Mouse (Mus musculus) adipose tissue, adult 10 weeks (tissue): ENCODE results near the gene Adnp. TPM values are rescaled to one million over a fixed set of nuclear protein-coding genes. Genes with fewer than 3 reads are reported as not detected.

Experiments used
- polyA plus RNA-seq: library from polyadenylated mRNA; stranded (reverse); fragments of 350-450 nt; fragmentation: Illumina TruSeq; extraction: RNeasy Lipid Tissue Mini Kit (QIAGEN cat#74804); gene quantifications from one replicate; pipeline ENCODE4 v1.2.3, GENCODE M21; 2014; ENCODE audit warnings: low read depth, low replicate concordance

Adnp gene
- 3.8 TPM for polyA plus RNA-seq

DNA sequence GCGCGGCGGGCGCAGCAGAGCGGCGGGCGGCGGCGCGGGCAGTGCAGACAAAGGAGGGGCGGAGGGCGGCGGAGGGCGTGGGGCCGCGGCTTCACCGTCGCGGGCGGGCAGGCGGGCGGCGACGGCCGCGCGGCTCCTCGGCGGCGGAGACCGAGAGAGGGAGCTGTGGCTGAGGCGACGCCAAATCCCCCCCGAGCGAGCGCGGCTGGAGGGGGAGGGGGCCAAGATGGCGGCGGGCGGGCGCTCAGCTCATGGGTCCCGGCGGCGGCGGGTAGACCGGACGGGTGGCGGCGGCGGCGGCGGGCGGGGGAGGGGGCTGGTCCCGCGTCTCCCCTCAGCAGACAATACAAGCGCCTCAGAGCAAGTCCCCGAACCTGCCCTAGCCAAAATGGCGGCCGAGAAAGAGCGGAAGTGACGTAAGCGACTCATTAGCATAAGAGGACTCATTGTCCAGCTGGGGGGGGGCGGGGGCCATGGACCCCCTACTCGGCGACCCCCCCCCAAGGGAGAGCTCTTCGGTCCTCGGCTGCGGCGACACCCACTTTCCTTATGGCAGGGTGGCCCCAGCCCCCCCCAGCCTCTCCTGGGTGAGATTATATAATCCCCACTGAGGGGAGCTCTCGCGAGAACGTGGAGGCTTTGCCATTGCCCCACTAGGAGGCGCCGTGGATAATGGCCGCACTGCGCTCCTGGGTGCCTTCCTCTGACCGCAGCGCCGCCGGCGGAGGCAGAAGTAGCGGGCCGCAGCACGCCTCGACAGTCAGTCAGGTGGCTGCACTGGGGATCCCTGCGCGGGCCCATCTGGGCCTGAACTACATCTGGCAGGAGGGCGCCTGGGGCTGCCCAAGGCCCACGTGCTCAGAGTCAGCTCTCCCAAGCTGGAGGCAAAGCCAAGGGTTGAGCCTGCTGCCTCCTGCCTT lies at the start of gene Adnp:
Gene Adnp (minus strand): TSS at position 388 of the 920 bp plus-strand sequence.

DNA sequence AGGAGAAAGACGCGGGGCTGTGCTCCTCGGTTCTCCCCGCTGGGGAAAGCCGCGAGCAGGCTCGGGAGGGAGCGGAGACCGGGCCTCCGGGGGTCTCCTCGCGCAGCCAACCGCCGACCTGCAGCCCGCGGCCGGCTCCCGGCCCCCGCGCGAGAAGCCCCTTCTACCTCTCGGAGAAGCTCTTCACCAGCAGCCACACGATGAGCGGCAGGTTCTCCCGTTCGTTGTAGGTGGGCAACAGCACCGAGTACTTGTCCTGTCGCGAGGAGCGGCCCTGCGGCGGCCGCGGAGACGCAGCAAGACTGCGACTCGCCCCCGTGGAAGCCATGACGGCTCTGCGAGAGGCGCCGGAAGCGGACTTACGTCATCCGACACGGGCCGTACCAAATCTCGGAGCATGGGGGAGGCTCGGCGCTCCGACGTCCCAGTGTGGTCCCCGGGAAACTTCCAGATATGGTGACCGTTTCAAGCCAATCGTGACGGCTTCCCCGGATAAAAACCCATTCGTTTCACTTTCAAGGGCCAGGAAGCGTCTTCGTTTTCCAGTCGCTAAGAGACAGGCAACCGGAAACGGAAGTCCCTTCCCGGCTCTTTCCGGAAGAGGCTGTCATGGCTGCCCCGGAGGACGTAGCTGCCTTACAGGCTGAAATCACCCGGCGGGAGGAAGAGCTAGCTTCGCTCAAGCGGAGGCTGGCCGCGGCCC lies 23.3 kb upstream of the Adnp start, which contains the start of the genes Gm20716, Dpm1 and Mocs3:
Gene Gm20716 (minus strand): TSS at position 339 of the 703 bp plus-strand sequence.
Gene Dpm1 (minus strand): TSS at position 566 of the 703 bp plus-strand sequence.
Gene Mocs3 (plus strand): TSS at position 597 of the 703 bp plus-strand sequence.

Other genes with a start within 250 kb of the Adnp start
- 0.92 TPM for gene Ripor3, start 196.5 kb downstream of the Adnp start, polyA plus RNA-seq
- 10.2 TPM for gene Pard6b, start 126.1 kb downstream of the Adnp start, polyA plus RNA-seq
- gene Gm20716, start 23.3 kb upstream of the Adnp start, polyA plus RNA-seq, result 53.5 TPM
- 71.1 TPM for gene Dpm1, start 23.5 kb upstream of the Adnp start, polyA plus RNA-seq
- 5.1 TPM for gene Mocs3, start 23.5 kb upstream of the Adnp start, polyA plus RNA-seq
- gene Kcng1, start 74.6 kb upstream of the Adnp start, polyA plus RNA-seq, result 2.1 TPM